Mouse (Mus musculus): ENCODE results near the gene Dnah11.

The Dnah11 gene

DNA sequence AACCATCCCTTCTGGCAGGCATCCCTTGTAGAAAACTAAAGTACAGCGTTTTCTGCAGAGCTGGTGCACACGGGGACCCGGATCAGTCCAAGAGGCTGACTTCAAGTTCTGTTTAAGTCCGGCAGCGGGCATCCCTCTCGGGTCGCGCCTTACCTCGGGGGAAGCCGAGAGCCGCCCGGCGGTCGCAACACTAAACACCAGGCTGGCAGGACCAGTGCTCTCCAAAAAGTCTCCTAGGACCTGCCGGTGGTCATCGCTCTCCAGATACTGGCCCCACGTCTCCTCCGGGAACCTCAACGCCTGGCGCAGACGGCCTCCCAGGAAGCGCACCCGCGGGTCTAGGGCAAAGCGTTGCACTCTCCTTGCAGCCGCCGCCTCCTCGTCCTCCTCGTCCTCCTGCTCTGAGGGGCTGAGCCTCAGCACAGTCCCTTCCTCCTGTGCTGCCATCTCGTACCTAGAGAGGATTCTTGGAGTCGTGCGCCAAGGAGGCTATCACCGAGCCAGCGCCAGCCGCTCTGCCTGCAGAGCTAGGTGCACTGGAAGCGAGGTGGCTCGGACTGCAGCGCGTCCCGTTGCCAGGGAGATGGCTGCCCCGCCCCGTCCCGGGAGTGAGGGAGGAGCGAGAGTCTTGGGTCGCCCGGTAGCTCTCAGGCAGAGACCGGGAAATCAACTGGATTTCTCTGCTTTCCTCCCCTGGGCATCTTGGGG, at the start of gene Dnah11:
Gene Dnah11, minus strand, starts transcription at position 658 of the 708 bp plus-strand sequence.
- DNase-seq (ENCODE audit: low spot score in 2 of 2) = peak; percentile 39 to 76

GRCm38 (mm10) chr12:118221182-118221581, 22.3 kb upstream of the Dnah11 start:
- no peak for DNase-seq (ENCODE audit: low spot score in 2 of 2)

- no peak for DNase-seq (ENCODE audit: low spot score in 2 of 2)
Observed at GRCm38 (mm10) chr12:118220062-118220461, 21.2 kb upstream of the Dnah11 start.

- no peak for DNase-seq (ENCODE audit: low spot score in 2 of 2)
Observed at GRCm38 (mm10) chr12:118212163-118212562, 13.3 kb upstream of the Dnah11 start.

- DNase-seq (ENCODE audit: low spot score in 2 of 2) = no peak
Observed at GRCm38 (mm10) chr12:118196583-118196982, 2.3 kb downstream of the Dnah11 start.

DNA sequence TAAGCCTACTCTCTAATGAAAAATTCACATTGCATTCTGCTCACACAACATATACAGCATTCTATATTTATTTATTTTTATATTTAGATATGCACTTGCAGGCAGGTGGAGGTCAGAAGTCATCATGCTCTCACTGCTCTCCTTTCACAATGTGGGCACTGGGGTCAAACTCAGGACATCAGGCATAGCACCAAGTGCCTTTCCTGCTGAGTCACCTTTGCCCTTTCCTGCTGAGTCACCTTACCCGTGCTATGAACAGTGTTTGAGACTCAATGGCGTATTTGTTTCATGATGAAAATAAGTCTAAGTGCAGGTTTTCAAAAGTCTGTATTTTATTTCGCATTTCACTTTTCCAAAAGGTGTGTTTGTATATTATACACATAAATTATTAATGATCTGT, 9.3 kb downstream of the Dnah11 start:
- no peak for DNase-seq (ENCODE audit: low spot score in 2 of 2)

DNA sequence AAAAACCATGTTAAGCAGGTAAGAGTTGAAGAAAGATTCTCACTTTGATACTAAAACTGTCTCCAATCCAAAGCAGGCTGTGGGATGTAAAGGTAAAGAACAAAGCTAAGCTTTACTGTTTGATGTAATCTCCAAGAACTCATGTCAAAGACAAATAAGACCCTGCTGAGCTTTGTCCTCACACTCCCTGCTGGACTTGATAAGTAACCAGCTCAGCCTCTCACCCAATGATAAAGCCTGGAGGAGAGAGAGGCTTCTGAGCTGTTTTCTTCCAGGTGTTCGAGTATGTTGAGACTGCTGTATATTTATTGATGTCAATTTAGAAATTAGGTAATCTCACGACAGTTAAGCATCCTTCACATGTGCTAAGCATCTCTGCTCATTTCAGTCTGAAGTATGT, 11.2 kb downstream of the Dnah11 start:
- no peak for DNase-seq (ENCODE audit: low spot score in 2 of 2)

GRCm38 (mm10) chr12:118186881-118187489, 11.9 kb downstream of the Dnah11 start:
- no peak for DNase-seq (ENCODE audit: low spot score in 2 of 2)

GRCm38 (mm10) chr12:118186120-118186880, 12.5 kb downstream of the Dnah11 start:
- DNase-seq (ENCODE audit: low spot score in 2 of 2) = no peak

- DNase-seq (ENCODE audit: low spot score in 2 of 2) = no peak
Observed at GRCm38 (mm10) chr12:118184731-118185130, 14.1 kb downstream of the Dnah11 start.

DNA sequence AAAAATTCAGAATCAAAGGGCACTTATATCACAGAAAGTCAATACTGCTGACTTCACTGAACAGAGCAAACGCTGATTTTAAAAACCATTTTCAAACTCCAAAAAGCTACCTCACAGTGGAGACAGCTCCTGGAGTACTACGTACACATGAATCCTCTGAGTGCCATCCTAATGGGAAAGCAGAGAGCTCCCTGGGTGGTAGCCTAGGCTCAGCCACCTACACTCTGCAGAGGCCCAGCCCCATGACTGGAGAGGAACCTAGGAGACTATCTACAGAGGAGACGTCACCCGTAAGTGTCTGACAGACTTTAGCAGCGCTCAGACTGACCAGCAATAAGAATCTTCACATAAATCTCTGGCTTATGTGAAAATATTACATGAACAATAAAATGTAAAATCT, 21.1 kb downstream of the Dnah11 start:
- no peak for DNase-seq (ENCODE audit: low spot score in 2 of 2)

DNA sequence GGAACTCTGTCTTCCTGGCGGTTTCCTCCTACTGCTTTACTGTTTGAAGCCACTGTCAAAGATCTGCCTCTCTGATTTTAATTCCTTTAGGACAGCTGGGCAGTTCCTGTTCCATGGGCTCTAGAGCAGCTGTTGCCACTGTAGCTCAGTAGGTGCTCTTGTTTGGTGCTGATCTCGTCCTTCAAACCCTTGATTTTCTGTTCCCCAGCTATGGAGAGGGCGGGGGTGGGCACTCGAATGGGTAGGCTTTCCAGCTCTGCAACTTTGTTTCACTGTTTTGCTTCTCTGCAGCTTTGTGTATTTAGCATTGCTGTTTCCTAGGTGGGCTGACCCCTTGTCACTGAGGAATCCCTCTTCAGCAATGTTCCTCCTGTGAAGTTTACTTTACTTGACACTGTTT, 34.1 kb downstream of the Dnah11 start:
- no peak for DNase-seq (ENCODE audit: low spot score in 2 of 2)

GRCm38 (mm10) chr12:118156986-118157385, 41.9 kb downstream of the Dnah11 start:
- no peak for DNase-seq (ENCODE audit: low spot score in 2 of 2)

DNA sequence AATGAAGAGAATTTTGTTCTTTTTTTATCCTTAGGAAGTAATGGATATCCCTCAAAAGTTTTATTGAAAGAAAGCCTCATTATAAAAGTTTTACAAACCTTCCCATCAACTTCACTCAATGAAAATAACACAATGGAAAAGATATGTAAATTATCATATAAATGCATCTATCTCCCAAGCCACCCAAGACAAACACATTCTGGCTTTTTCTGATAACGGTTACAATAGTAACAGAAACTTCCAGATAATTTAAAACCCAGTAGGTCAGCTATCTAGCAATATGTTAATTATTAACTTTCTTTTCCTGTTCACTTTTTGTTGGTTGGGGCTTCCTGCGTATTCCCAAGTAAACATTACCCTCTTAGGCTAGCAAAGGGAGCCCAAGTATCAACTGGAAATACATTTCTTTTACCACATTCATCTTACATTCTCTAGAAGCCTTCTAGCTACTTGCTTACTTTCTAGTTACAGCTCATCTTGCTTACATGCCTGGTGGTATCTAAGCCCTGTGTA, 51.3 kb downstream of the Dnah11 start:
- DNase-seq (ENCODE audit: low spot score in 2 of 2) = no peak

GRCm38 (mm10) chr12:118128116-118128515, 70.7 kb downstream of the Dnah11 start:
- DNase-seq (ENCODE audit: low spot score in 2 of 2) = no peak

- DNase-seq (ENCODE audit: low spot score in 2 of 2) = no peak
Observed at GRCm38 (mm10) chr12:118119668-118120067, 79.2 kb downstream of the Dnah11 start.

GRCm38 (mm10) chr12:118112599-118112998, 86.2 kb downstream of the Dnah11 start:
- no peak for DNase-seq (ENCODE audit: low spot score in 2 of 2)

- no peak for DNase-seq (ENCODE audit: low spot score in 2 of 2)
Observed at GRCm38 (mm10) chr12:118111896-118112295, 86.9 kb downstream of the Dnah11 start.

- DNase-seq (ENCODE audit: low spot score in 2 of 2) = no peak
Observed at GRCm38 (mm10) chr12:118107719-118108118, 91.1 kb downstream of the Dnah11 start.

GRCm38 (mm10) chr12:118104520-118104919, 94.3 kb downstream of the Dnah11 start:
- DNase-seq (ENCODE audit: low spot score in 2 of 2) = no peak

DNA sequence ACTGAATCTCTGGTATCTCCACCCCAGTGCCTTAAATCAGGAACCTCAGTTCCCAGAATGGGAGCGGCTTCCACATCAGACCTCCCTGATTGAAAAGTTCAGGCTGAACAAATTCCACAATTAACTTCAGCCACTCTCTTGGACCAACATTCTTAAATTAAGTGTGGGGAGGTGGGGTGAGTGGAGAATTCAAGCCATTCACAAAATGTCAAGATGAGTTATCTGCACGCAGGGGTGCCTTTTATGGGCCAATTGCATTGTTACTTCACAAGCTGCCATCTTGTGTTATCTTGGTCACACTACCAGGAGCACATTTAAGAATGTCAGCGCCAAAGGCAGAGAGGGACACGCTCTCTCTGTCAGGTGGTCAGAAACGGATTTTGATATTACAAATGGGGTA, 99.1 kb downstream of the Dnah11 start:
- DNase-seq (ENCODE audit: low spot score in 2 of 2) = no peak

DNA sequence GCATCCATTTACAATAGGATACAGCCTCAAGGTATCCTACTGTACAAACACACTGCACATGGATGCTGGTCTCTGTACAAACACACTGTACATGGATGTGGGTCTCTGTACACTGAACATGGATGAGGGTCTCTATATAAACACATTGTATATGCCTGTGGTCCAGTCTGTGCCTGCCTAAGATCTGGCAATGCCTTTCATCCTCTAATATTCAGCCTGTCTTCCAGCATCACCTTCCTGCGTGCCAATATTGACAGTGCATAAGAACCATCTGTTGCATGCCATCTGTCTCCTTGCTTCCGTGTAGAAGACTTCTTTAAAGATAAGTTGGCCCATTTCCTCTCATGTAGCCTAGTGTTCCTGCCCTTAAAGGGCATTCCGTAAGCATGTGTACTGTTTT, 100.6 kb downstream of the Dnah11 start:
- no peak for DNase-seq (ENCODE audit: low spot score in 2 of 2)

- DNase-seq (ENCODE audit: low spot score in 2 of 2) = no peak
Observed at GRCm38 (mm10) chr12:118094946-118095345, 103.9 kb downstream of the Dnah11 start.
